Mouse (Mus musculus) lung, embryonic 16.5 days (tissue): ENCODE data around the gene B3galt1. TPM values are rescaled to one million over a fixed set of nuclear protein-coding genes. Genes with fewer than 3 reads are reported as not detected.
A peak's percentile ranks its signal among the peaks of the same experiment; 100 is the strongest.

Source experiments
- ATAC-seq: fragments of 200-750 bp; cut with Nextera tagmentation; 2 replicates; pipeline ENCODE4 v1.8.0; 2017; ENCODE audit warnings: low read depth, mild to moderate bottlenecking, moderate library complexity
- H3K27ac ChIP-seq: fragments of 300-500 bp; sonication (generic); 2 replicates; pipeline ENCODE4 v1.5.1; 2014; ENCODE audit warnings: mild to moderate bottlenecking, control low read depth, low read length
- H3K27me3 ChIP-seq: fragments of 300-500 bp; sonication (generic); 2 replicates; pipeline ENCODE4 v1.6.1; 2014; ENCODE audit warnings: low read depth, low read length, mixed read lengths; ENCODE audit not compliant: control insufficient read depth, insufficient read depth
- H3K36me3 ChIP-seq: fragments of 300-500 bp; sonication (generic); 2 replicates; pipeline ENCODE4 v1.6.1; 2014; ENCODE audit warnings: low read length; ENCODE audit not compliant: control insufficient read depth, insufficient read depth
- H3K4me1 ChIP-seq: fragments of 300-500 bp; sonication (generic); replicated peaks from 2 replicates; pipeline ENCODE4 v1.6.1; 2014; ENCODE audit warnings: low read length, mixed read lengths; ENCODE audit not compliant: control insufficient read depth, insufficient read depth
- H3K4me2 ChIP-seq: fragments of 300-500 bp; sonication (generic); 2 replicates; pipeline ENCODE4 v1.6.1; 2014; ENCODE audit warnings: low read depth, low read length, control low read depth
- H3K4me3 ChIP-seq: fragments of 300-500 bp; sonication (generic); 2 replicates; pipeline ENCODE4 v1.5.1; 2014; ENCODE audit warnings: mild to moderate bottlenecking, low read length, control low read depth
- H3K9ac ChIP-seq: fragments of 300-500 bp; sonication (generic); 2 replicates; pipeline ENCODE4 v1.6.1; 2014; ENCODE audit warnings: low read length, control low read depth
- H3K9me3 ChIP-seq: fragments of 300-500 bp; sonication (generic); 2 replicates; pipeline ENCODE4 v1.6.1; 2016; ENCODE audit warnings: low read length; ENCODE audit not compliant: control insufficient read depth
- WGBS: fragments of 180-500 bp; shearing (Covaris S2); extraction: QIAGEN DNeasy Blood & Tissue Kit; methylation state at CpG from one replicate; pipeline ENCODE4 v1.1.7; 2014; 5-methylcytosine and 5-hydroxymethylcytosine counted together
- polyA plus RNA-seq: library from polyadenylated mRNA; unstranded; fragments of >200 nt; fragmentation: Nextera tagmentation; extraction: Ambion mirVana; gene quantifications from 2 replicates; pipeline ENCODE4 v1.2.1, GENCODE M21; 2015

B3galt1 gene
- polyA plus RNA-seq, 1 experiment from 2014 or later, result 2.0 TPM

DNA sequence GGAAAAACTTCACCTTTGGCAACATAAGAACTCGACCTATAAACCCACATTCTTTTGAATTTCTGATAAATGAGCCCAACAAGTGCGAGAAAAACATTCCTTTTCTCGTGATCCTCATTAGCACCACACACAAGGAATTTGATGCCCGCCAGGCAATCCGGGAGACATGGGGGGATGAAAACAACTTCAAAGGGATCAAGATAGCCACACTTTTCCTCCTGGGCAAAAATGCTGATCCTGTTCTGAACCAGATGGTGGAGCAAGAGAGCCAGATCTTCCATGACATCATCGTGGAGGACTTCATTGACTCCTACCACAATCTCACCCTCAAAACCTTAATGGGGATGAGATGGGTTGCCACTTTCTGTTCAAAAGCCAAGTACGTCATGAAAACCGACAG, 552.4 kb downstream of the B3galt1 start:
- WGBS, result 68% methylated on average over 8 of the region's 8 CpGs
- Histone ChIP-seq H3K36me3 (no peaks in the 10 kb centered on the region), H3K4me1 (no peaks in the 10 kb centered on the region), H3K27ac (no peak overlapping the region), H3K4me3 (no peak overlapping the region), H3K27me3 (no peaks in the 10 kb centered on the region), H3K9ac (no peak overlapping the region), H3K9me3 (no peaks in the 10 kb centered on the region), H3K4me2 (no peak overlapping the region)
- ATAC-seq, result no peak

GRCm38 (mm10) chr2:68124751-68125150, 559.1 kb downstream of the B3galt1 start:
- H3K4me1 ChIP-seq, result no peaks in the 10 kb centered on the region
- H3K4me3 ChIP-seq, result no peak overlapping the region
- no peaks in the 10 kb centered on the region for H3K36me3 ChIP-seq
- H3K9ac ChIP-seq, result no peak overlapping the region
- no peaks in the 10 kb centered on the region for H3K9me3 ChIP-seq
- 45% methylated on average over 6 of the region's 6 CpGs for WGBS
- ATAC-seq, result no peak
- no peak overlapping the region for H3K4me2 ChIP-seq
- no peaks in the 10 kb centered on the region for H3K27me3 ChIP-seq
- no peak overlapping the region for H3K27ac ChIP-seq

- H3K27me3 ChIP-seq, result no peaks in the 10 kb centered on the region
- H3K4me1 ChIP-seq, result no peaks in the 10 kb centered on the region
- no peak overlapping the region for H3K27ac ChIP-seq
- no peak for ATAC-seq
- H3K4me3 ChIP-seq, result no peak overlapping the region
- H3K4me2 ChIP-seq, result no peak overlapping the region
- 72% methylated on average over 2 of the region's 2 CpGs for WGBS
- no peak overlapping the region for H3K9ac ChIP-seq
- no peaks in the 10 kb centered on the region for H3K36me3 ChIP-seq
- no peaks in the 10 kb centered on the region; the same call in 1 of the 2 replicates for H3K9me3 ChIP-seq
Measured at GRCm38 (mm10) chr2:68141094-68141493, 575.4 kb downstream of the B3galt1 start.

DNA sequence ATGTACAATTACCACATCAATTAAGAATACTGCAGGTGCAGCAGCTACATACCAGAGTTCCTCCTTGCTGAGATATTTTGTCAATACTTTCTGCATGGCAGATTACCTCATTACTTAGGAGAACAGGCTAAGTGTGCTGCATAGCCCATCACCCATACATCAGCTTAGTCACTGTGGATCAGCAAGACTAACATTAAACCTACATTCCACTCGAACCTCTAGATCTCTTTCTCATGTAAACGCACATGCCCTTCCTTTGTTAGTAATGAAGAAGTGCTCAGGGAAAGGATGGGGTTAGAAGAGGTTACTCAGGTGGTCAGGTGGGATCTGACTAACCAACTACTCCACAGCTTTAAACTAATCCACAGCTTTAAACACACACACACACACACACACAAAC, 577.6 kb downstream of the B3galt1 start:
- no peaks in the 10 kb centered on the region for H3K4me1 ChIP-seq
- H3K27ac ChIP-seq, result no peak overlapping the region
- 49% methylated on average over 2 of the region's 2 CpGs for WGBS
- H3K4me2 ChIP-seq, result no peak overlapping the region
- no peaks in the 10 kb centered on the region for H3K27me3 ChIP-seq
- no peak overlapping the region for H3K9ac ChIP-seq
- ATAC-seq, result no peak
- no peak overlapping the region for H3K4me3 ChIP-seq
- H3K9me3 ChIP-seq, result no peaks in the 10 kb centered on the region; the same call in 1 of the 2 replicates
- H3K36me3 ChIP-seq, result no peaks in the 10 kb centered on the region

DNA sequence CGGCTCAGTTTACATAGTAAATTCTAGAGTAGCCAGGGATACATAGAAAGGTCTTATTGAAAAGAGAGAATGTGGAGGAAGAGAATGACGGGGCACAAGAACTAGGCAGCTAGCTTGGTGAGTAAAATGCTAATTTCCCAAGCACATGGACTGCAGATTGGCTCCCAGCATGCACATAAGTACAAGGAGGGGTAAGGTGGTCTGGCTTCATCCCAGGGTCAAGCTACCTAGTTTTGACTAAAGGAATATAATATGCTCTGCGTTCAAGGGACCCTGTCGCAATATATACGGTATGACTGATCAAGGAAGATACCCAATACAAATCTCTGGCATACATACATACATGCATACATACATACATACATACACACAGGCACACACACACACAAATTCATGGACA, 594.1 kb downstream of the B3galt1 start:
- 89% methylated on average over 5 of the region's 5 CpGs for WGBS
- Histone ChIP-seq H3K27me3 (no peaks in the 10 kb centered on the region), H3K36me3 (no peaks in the 10 kb centered on the region), H3K27ac (no peak overlapping the region), H3K9ac (no peak overlapping the region), H3K4me1 (no peaks in the 10 kb centered on the region), H3K4me2 (no peak overlapping the region), H3K4me3 (no peak overlapping the region), H3K9me3 (no peaks in the 10 kb centered on the region)
- no peak for ATAC-seq

DNA sequence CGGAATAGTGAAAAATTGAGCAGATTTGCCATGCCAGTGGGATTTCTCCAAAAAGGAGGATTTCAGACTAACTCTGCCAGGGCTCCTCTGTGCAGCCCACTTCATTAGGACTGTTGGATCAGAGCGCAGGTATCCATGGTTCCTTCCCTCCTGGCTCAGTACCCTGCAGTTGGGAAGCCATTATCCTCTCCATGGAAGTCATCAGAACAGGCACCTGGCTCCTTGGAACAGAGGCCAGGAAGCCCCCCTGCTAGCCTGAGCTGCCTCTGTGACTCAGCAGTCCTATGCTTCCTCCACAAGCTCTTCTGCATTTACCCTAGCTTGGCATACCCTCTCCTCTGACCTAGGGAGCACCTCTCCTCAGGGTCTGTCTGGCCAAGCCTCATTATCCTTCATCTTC, 594.9 kb downstream of the B3galt1 start:
- Histone ChIP-seq H3K9ac (no peak overlapping the region), H3K9me3 (no peaks in the 10 kb centered on the region), H3K27ac (no peak overlapping the region), H3K4me2 (no peak overlapping the region), H3K4me1 (no peaks in the 10 kb centered on the region), H3K4me3 (no peak overlapping the region), H3K27me3 (no peaks in the 10 kb centered on the region), H3K36me3 (no peaks in the 10 kb centered on the region)
- 89% methylated on average over 2 of the region's 2 CpGs for WGBS
- ATAC-seq, result no peak

DNA sequence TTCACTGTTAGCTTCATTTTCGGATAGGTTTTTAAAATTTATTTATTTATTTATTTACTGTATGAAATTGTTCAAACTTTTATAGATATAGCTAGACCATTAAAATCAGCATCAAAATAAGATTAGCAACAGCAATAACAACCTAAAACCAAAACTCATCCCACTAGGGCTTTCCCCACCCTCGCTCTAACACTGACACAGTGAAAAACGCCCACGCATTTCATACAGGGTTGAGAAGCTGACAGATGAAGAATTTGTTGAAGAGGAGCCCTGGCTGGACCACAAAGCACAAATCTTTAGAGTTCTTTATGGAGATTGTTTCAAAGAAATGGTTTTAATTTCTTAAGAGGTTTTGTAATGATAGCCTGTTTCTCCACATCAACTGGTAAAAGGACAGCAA, 596.3 kb downstream of the B3galt1 start:
- H3K9me3 ChIP-seq, result no peaks in the 10 kb centered on the region
- 74% methylated on average over 4 of the region's 4 CpGs for WGBS
- no peak overlapping the region for H3K4me2 ChIP-seq
- H3K27me3 ChIP-seq, result no peaks in the 10 kb centered on the region
- no peak overlapping the region for H3K9ac ChIP-seq
- H3K4me3 ChIP-seq, result no peak overlapping the region
- ATAC-seq, result no peak
- no peaks in the 10 kb centered on the region for H3K36me3 ChIP-seq
- H3K4me1 ChIP-seq, result no peaks in the 10 kb centered on the region
- no peak overlapping the region for H3K27ac ChIP-seq

GRCm38 (mm10) chr2:68171306-68171705, 605.6 kb downstream of the B3galt1 start:
- Histone ChIP-seq H3K27me3 (no peaks in the 10 kb centered on the region), H3K4me3 (no peak overlapping the region), H3K4me1 (no peaks in the 10 kb centered on the region), H3K9me3 (no peaks in the 10 kb centered on the region), H3K36me3 (no peaks in the 10 kb centered on the region), H3K4me2 (0 out of 2 replicates have a peak overlapping the region, but pooled peaks have one; percentile 0), H3K9ac (no peak overlapping the region), H3K27ac (no peak overlapping the region)
- ATAC-seq, result no peak
- WGBS, result 56% methylated on average over 10 of the region's 10 CpGs
